Mouse (Mus musculus) thymus, adult 2 months (tissue): ENCODE results near the gene Atg9b. TPM values are rescaled to one million over a fixed set of nuclear protein-coding genes. Genes with fewer than 3 reads are reported as not detected.

Experiments used
- DNase-seq: peaks from one replicate; pipeline ENCODE4 v3.0.0; 2021
- H3K27ac ChIP-seq: fragments of 200-500 bp; 2 replicates; pipeline ENCODE4 v1.5.1; 2012; ENCODE audit warnings: low read length, control low read depth; ENCODE audit not compliant: control insufficient read depth, insufficient read depth
- H3K27me3 ChIP-seq: fragments of 200-500 bp; 2 replicates; pipeline ENCODE4 v1.6.1; 2012; ENCODE audit warnings: mild to moderate bottlenecking, low read length, moderate library complexity, mixed read lengths; ENCODE audit not compliant: control insufficient read depth, insufficient read depth
- H3K36me3 ChIP-seq: fragments of 200-500 bp; 2 replicates; pipeline ENCODE4 v1.6.1; 2012; ENCODE audit warnings: mild to moderate bottlenecking, low read length, moderate library complexity; ENCODE audit not compliant: control insufficient read depth, insufficient read depth
- H3K4me1 ChIP-seq: fragments of 200-500 bp; replicated peaks from 2 replicates; pipeline ENCODE4 v1.6.1; 2012; ENCODE audit warnings: low read length; ENCODE audit not compliant: control insufficient read depth, insufficient read depth
- H3K4me3 ChIP-seq: fragments of 200-500 bp; 2 replicates; pipeline ENCODE4 v1.5.1; 2012; ENCODE audit warnings: mild to moderate bottlenecking, low read length, control low read depth, moderate library complexity; ENCODE audit not compliant: control insufficient read depth, insufficient read depth
- CTCF ChIP-seq: fragments of 200-500 bp; IDR thresholded peaks from 2 replicates; pipeline ENCODE4 v1.5.1; 2012; ENCODE audit warnings: mild to moderate bottlenecking, control low read depth, low read length, moderate library complexity, borderline replicate concordance; ENCODE audit not compliant: control insufficient read depth, poor library complexity, insufficient read depth; ENCODE audit errors: extremely low read depth
- POLR2A ChIP-seq: fragments of 200-500 bp; IDR thresholded peaks from 2 replicates; pipeline ENCODE4 v1.6.1; 2012; ENCODE audit warnings: mild to moderate bottlenecking, low read length, control low read depth, moderate library complexity; ENCODE audit not compliant: control insufficient read depth, poor library complexity, insufficient read depth; ENCODE audit errors: extremely low read depth
- WGBS: fragments of 180-500 bp; shearing (Covaris S2); methylation state at CpG from one replicate; pipeline ENCODE4 v1.1.7; 2018; 5-methylcytosine and 5-hydroxymethylcytosine counted together
- polyA plus RNA-seq: library from polyadenylated mRNA; depleted of rRNA; stranded (reverse); fragments of >200 nt; gene quantifications from 2 replicates; pipeline ENCODE4 v1.2.3, GENCODE M21; 2012

Atg9b gene
- polyA plus RNA-seq, 1 experiment: 6.8 TPM

DNA sequence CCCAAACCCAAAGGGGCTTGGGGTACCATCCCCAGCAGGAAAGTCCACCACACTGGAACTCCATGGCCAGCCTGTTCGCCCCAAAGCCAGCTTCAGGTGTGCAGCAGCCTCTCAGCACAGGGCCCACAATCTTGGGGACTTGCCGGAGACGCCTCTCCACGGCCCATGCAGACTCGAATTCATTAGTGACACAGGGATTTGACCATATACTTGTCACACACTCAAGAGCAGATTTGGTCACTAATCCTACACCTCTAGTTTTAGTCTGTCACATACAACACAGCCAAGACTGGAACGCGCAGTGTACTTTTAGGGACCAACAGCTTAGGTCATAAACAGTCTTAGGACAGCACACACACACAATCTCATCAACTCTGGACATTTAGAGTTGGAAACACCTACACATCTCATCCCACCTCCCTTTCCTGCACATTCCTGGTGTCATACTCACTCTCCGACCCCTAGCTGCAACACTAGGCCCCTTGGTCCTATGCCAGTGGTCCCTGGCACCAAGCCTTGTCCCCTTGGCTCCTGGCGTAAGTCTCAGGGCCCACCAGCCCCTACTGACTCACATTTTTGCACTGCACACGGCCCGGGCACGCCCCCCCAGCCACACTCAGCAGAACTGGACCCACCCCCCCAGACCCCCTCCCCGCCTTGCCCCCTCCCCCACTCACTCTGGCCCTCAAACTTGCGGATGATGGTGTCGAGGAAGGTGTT, 41.3 kb downstream of the Atg9b start:
- WGBS: 60% methylated on average over 15 of the region's 15 CpGs
- TF ChIP-seq CTCF (no peak), POLR2A (no peak)
- Histone ChIP-seq H3K36me3 (no peaks in the 10 kb centered on the region), H3K4me1 (peaks cover 58% of the 10 kb centered on the region), H3K27me3 (no peaks in the 10 kb centered on the region), H3K27ac (no peak overlapping the region), H3K4me3 (peak overlapping the region; percentile 79)
- peak; percentile 16 for DNase-seq

DNA sequence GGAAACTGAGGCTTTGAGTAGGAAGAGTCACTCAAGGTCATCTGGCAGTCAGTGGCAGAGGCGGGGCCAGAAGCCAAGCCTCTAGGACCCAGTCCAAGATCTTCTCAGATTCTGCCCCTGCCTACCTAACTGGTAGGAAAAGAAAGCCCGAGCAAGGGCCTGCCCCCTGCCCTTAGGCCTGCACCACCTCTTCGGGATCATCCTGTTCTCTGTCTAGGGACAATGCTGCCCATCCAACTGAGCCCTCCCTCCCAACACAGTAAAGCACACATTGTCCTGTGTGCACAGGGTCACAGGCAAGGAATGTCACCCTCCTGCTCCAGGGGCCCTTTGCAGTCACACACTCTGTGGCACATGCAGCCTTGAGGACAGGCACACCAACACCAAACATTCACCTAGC, 41.9 kb downstream of the Atg9b start:
- 94% methylated on average over 3 of the region's 3 CpGs for WGBS
- Histone ChIP-seq H3K27me3 (no peaks in the 10 kb centered on the region), H3K4me3 (no peak overlapping the region; the same call in 1 of the 2 replicates), H3K36me3 (no peaks in the 10 kb centered on the region), H3K4me1 (peaks cover 65% of the 10 kb centered on the region), H3K27ac (no peak overlapping the region)
- no peak for DNase-seq
- TF ChIP-seq CTCF (no peak), POLR2A (no peak)

DNA sequence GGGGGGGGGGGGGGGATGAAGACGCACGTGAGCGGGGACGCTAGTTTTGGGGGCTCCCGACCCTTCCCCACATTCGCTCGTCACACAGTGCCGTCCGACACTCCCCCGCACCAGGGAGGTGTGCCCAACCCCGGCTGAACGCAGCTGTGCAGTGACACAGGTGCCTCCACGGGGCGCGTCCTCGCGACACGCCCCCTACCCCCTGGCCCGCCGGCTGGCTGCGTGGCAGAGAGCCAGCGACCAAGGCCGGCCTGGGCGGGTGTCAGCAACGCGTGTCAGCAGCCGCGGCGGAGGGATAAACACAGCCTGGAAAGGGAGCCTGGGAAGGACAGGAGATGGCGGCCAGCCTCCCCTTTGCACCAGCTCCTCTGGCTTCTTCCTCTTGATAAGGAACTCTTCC, 43.4 kb downstream of the Atg9b start:
- Histone ChIP-seq H3K27ac (peak overlapping the region; percentile 45), H3K4me1 (peaks cover 78% of the 10 kb centered on the region), H3K4me3 (peak overlapping the region; percentile 42), H3K36me3 (no peaks in the 10 kb centered on the region), H3K27me3 (no peaks in the 10 kb centered on the region)
- WGBS: 1% methylated on average over 30 of the region's 30 CpGs
- peak; percentile 73 for DNase-seq
- TF ChIP-seq POLR2A (peak; percentile 46; the same call in 1 of the 2 replicates), CTCF (no peak)

DNA sequence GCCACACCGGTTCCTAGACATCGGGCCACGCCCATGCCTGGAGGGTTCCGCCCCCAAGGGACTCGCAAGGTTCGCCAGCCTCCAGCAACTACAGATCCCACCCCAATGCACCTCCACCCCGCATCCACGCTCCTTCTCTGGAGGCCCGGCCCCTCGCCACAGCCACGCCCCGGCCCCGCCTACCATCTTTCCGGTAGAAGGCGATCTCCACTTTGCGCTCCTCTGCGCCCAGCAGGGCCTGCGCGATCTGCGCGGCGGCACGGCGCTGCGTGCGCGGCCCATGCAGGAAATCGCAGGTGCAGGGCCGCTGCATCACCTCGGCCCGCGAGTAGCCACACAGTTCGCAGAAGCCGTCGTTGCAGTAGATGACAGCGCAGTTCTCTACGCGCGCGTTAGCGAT, 43.8 kb downstream of the Atg9b start:
- peak; percentile 98 for DNase-seq
- 1% methylated on average over 41 of the region's 41 CpGs for WGBS
- TF ChIP-seq POLR2A: peak; percentile 99
- peak; percentile 47; the same call in 1 of the 2 replicates for TF ChIP-seq CTCF
- Histone ChIP-seq H3K4me3 (peak overlapping the region; percentile 42), H3K4me1 (peaks cover 81% of the 10 kb centered on the region), H3K27ac (peak overlapping the region; percentile 97), H3K36me3 (no peaks in the 10 kb centered on the region), H3K27me3 (no peaks in the 10 kb centered on the region)

DNA sequence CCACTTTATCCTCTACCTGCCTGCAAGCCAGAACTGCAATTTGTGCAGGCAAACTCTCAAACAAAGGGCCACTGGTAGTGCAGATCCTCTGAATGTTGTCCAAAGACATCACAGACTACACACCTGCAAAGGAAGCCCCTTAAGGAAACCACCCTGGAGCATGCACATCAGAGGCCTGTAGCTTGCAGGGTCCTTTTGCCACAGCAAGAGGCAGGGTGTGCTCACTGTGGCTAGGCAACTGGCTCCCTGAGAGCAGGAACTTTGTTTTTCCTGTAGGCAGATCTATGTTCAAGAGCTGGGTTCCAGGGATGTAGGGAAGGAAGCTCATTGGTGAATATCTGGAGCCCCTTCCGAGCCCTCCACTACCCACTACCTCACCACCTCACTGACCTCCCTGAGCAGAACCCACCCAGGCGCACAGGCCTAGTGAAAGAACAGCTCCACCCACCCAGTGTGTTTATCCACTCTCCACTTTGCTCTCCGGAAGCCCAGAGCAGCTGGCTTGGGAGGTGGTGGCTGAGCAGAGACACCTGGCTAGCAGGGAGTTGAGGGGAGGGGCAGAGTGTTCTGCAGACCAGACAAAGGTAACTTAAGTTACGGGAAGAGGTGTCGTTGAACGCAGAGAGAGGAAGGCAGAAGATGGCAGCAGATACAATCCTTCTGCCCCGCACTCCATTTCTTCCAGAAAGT, 44.6 kb downstream of the Atg9b start:
- peak; percentile 71 for DNase-seq
- Histone ChIP-seq H3K27ac (peak overlapping the region; percentile 97), H3K4me1 (peaks cover 79% of the 10 kb centered on the region), H3K27me3 (no peaks in the 10 kb centered on the region), H3K4me3 (peak overlapping the region; percentile 23), H3K36me3 (no peaks in the 10 kb centered on the region)
- TF ChIP-seq POLR2A: no peak
- WGBS: 23% methylated on average over 7 of the region's 7 CpGs

DNA sequence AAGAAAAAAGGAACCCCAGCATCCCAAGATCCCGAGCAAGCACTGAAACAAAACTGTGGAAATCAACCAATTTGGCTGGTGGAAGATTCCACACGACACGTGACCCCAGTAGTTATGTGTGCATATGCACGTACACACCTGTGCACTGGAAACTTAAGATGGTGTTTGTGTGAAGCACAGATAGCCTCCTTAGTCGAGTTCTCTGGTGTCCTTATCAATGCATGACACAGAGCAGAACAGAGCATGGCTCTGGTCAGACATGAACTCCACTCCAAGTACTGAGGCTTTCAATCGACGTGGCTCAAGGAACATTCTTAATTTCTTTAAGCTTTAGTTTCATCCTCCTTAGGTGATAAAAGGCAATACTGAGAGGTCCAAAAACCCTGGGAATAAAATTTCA, 45.6 kb downstream of the Atg9b start:
- no peak for DNase-seq
- Histone ChIP-seq H3K27ac (peak overlapping the region; percentile 97), H3K27me3 (no peaks in the 10 kb centered on the region), H3K4me3 (no peak overlapping the region), H3K36me3 (no peaks in the 10 kb centered on the region), H3K4me1 (peaks cover 72% of the 10 kb centered on the region)
- 89% methylated on average over 7 of the region's 7 CpGs for WGBS
- TF ChIP-seq CTCF (no peak), POLR2A (no peak)

DNA sequence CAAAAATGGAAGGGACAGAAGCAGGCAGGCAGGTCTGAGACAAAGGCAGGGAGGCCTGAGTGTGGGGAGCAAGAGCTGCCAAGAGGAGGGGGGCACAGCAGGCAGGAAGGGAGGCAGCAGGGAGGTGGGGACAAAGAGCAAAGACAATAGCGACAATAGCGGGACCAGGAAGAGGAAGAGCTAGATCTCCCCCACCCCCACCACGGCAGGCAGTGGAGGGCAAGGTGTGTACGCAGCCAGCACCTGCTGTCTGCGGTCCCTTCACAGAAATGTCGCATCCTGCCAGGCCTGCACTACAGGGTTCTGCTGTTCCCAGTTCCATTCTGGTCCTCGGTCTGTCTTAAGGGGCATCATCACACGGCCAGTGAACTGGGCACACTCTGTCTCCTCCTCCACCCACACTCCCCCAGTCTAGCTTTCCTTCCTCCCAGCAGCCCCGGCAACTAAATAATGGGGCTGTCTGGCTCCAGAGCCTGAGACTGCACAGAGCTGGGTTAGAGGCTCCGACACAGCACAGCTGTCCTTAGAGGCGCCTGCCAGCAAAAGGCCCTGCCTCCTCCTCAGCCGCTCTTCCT, 47.4 kb downstream of the Atg9b start:
- no peaks in the 10 kb centered on the region for H3K36me3 ChIP-seq
- H3K4me1 ChIP-seq: peaks cover 60% of the 10 kb centered on the region
- H3K4me3 ChIP-seq: peak overlapping the region; percentile 30
- peak; percentile 91 for DNase-seq
- H3K27ac ChIP-seq: peak overlapping the region; percentile 97
- TF ChIP-seq POLR2A: peak; percentile 88
- no peak for TF ChIP-seq CTCF
- no peaks in the 10 kb centered on the region for H3K27me3 ChIP-seq
- 3% methylated on average over 12 of the region's 12 CpGs for WGBS
